Mouse (Mus musculus): ENCODE measurements around the gene Fgf12. TPM values are rescaled to one million over a fixed set of nuclear protein-coding genes. Genes with fewer than 3 reads are reported as not detected.

Fgf12 gene
- total and polyA plus RNA-seq, 2 experiments from 2014 or later: 5.2 to 44.8 TPM

- ATAC-seq (ENCODE audit: insufficient read depth, low read depth) (no peak), DNase-seq (ENCODE audit: low spot score) (no peak)
- 61% methylated on average over 3 of the region's 3 CpGs for WGBS
- no peak overlapping the region for H3K4me3 ChIP-seq (ENCODE audit: low read depth, low read length)
- no peak overlapping the region for H3K9ac ChIP-seq (replicated peaks; ENCODE audit: low read depth, low read length)
- H3K36me3 ChIP-seq (replicated peaks; ENCODE audit: control insufficient read depth, insufficient read depth, low read length): no peaks in the 10 kb centered on the region
- no peaks in the 10 kb centered on the region for H3K4me1 ChIP-seq (ENCODE audit: control insufficient read depth, insufficient read depth)
- no peaks in the 10 kb centered on the region for H3K9me3 ChIP-seq (replicated peaks; ENCODE audit: control insufficient read depth, low read length)
- H3K27ac ChIP-seq (ENCODE audit: low read depth): no peak overlapping the region
- no peaks in the 10 kb centered on the region for H3K27me3 ChIP-seq (ENCODE audit: control insufficient read depth, insufficient read depth, low read length)
- H3K4me2 ChIP-seq (ENCODE audit: low read depth, low read length): no peak overlapping the region
- TF ChIP-seq CTCF (IDR thresholded peaks at IDR 0.05; ENCODE audit: low read depth) (no peak), EP300 (IDR thresholded peaks at IDR 0.05; ENCODE audit: low read depth) (no peak)
These were observed 500.9 kb downstream of the Fgf12 start for GRCm38 (mm10) chr16:28251930-28252329.

DNA sequence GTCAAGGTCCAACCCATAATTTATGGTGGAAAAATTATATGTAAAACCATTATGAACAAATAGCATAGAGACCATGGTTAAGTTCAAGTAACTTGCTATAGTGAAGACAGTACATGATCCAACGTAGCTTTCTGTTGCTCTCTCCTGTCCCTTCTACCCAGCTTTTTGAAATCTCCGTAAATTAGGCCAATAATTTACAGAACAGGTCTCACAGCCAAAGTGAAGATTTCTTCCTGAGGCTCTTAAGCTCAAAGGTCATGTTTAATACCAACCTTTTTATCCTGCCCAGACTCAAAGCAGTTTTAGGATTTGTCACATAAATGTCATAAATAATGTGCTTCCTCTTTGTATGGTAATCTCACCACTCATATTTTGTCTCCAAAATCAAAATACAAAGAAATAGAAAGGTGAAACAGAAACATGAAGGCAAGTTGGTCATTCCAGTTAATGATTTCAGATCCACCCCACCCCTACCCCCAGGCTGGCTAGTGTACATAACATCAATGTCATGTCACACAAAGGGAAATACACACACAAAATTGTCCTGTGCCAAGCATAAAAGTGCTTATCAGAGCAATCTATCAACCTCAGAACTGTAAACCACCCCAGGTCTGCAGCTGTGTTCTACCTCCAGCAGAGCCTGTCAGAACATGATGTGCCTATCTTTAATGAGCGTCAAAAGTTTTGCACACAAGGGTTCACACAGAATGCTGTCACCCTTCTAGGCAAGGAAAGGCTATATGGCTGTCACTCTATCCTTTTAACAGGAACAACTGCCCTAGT, 509.8 kb downstream of the Fgf12 start:
- no peak overlapping the region for H3K4me3 ChIP-seq (ENCODE audit: low read depth, low read length)
- H3K4me2 ChIP-seq (ENCODE audit: low read depth, low read length): no peak overlapping the region
- no peaks in the 10 kb centered on the region for H3K9me3 ChIP-seq (replicated peaks; ENCODE audit: control insufficient read depth, low read length)
- no peaks in the 10 kb centered on the region for H3K27me3 ChIP-seq (ENCODE audit: control insufficient read depth, insufficient read depth, low read length)
- no peaks in the 10 kb centered on the region for H3K36me3 ChIP-seq (replicated peaks; ENCODE audit: control insufficient read depth, insufficient read depth, low read length)
- WGBS: 75% methylated on average over 3 of the region's 3 CpGs
- 0 out of 2 replicates have a peak, but pooled peaks cover under 1% of the 10 kb centered on the region for H3K4me1 ChIP-seq (ENCODE audit: control insufficient read depth, insufficient read depth)
- TF ChIP-seq EP300 (IDR thresholded peaks at IDR 0.05; ENCODE audit: low read depth): no peak
- TF ChIP-seq CTCF (IDR thresholded peaks at IDR 0.05; ENCODE audit: low read depth): no peak
- ATAC-seq (ENCODE audit: insufficient read depth, low read depth) (no peak), DNase-seq (ENCODE audit: low spot score) (no peak)
- H3K9ac ChIP-seq (replicated peaks; ENCODE audit: low read depth, low read length): no peak overlapping the region
- no peak overlapping the region for H3K27ac ChIP-seq (ENCODE audit: low read depth)

DNA sequence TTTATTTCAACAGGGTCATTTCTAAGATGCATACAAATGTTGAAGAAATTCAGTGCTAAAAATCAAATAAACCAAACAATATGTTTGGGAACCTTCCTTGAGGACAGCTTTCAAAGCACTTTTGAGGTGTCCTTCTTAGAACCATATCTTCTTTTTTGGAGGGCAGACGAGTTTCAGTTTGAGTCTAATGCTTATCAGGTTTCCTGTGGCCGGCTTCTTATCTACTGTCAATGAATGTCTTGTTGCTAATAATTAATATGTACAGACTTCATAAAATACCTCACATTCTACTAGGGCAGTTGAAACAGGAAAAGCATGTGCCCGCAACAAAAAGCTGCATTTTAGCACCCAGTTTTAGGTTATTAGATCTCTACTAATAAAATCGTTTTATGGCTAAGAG, 513.5 kb downstream of the Fgf12 start:
- ATAC-seq (ENCODE audit: insufficient read depth, low read depth) (no peak), DNase-seq (ENCODE audit: low spot score) (no peak)
- Histone ChIP-seq H3K36me3 (replicated peaks; ENCODE audit: control insufficient read depth, insufficient read depth, low read length) (no peaks in the 10 kb centered on the region), H3K4me3 (ENCODE audit: low read depth, low read length) (no peak overlapping the region), H3K27me3 (ENCODE audit: control insufficient read depth, insufficient read depth, low read length) (no peaks in the 10 kb centered on the region), H3K4me1 (ENCODE audit: control insufficient read depth, insufficient read depth) (0 out of 2 replicates have a peak, but pooled peaks cover 3% of the 10 kb centered on the region), H3K4me2 (ENCODE audit: low read depth, low read length) (no peak overlapping the region), H3K27ac (ENCODE audit: low read depth) (no peak overlapping the region), H3K9ac (replicated peaks; ENCODE audit: low read depth, low read length) (no peak overlapping the region), H3K9me3 (replicated peaks; ENCODE audit: control insufficient read depth, low read length) (no peaks in the 10 kb centered on the region)
- WGBS: 50% methylated on average over 4 of the region's 4 CpGs
- TF ChIP-seq CTCF (IDR thresholded peaks at IDR 0.05; ENCODE audit: low read depth) (no peak), EP300 (IDR thresholded peaks at IDR 0.05; ENCODE audit: low read depth) (no peak)

DNA sequence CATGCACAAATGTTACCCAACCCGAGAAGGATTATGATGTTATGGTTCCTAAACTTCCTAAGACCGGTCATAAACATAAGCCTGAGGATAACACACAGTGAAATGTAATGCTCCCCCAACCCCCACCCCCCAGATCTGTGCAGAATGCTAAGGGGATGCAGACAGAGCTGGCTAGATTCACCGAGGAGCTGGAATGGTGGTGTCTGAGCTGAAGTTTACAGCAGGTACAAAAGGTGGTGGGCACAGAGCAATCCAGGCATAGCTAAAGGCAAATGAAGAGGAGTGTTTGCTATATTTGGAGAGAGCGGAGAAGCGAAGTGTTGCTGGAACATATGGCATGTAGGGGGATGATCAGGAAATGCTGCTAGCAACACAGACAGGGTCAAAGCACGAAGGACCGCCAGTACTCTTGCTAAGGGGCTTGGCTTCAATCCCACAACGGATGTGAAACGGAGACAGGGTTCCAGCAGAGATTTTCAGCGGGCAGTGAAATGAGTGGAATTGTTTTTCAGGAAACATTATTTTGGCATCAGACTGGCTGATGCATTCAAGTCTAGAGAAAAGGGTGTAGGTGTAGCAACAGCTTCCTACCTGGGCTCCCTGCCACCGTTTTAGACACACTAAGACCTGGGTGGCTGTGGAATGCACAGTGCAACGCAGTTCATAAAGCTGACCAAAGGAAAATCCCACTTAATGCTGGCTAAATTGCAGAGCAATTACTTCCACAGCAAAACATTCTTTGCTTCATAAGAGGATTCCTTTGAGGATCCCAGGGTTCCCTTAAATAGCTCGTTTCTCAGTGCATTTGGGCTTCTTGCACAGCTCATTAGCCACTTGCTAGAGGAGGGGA, 514.6 kb downstream of the Fgf12 start:
- Histone ChIP-seq H3K9ac (replicated peaks; ENCODE audit: low read depth, low read length) (no peak overlapping the region), H3K27me3 (ENCODE audit: control insufficient read depth, insufficient read depth, low read length) (no peaks in the 10 kb centered on the region), H3K36me3 (replicated peaks; ENCODE audit: control insufficient read depth, insufficient read depth, low read length) (no peaks in the 10 kb centered on the region), H3K9me3 (replicated peaks; ENCODE audit: control insufficient read depth, low read length) (no peaks in the 10 kb centered on the region), H3K4me1 (ENCODE audit: control insufficient read depth, insufficient read depth) (0 out of 2 replicates have a peak, but pooled peaks cover 3% of the 10 kb centered on the region), H3K4me2 (ENCODE audit: low read depth, low read length) (0 out of 2 replicates have a peak overlapping the region, but pooled peaks have one; percentile 13), H3K27ac (ENCODE audit: low read depth) (no peak overlapping the region), H3K4me3 (ENCODE audit: low read depth, low read length) (no peak overlapping the region)
- TF ChIP-seq CTCF (IDR thresholded peaks at IDR 0.05; ENCODE audit: low read depth): no peak
- no peak for TF ChIP-seq EP300 (IDR thresholded peaks at IDR 0.05; ENCODE audit: low read depth)
- 42% methylated on average over 13 of the region's 13 CpGs for WGBS
- ATAC-seq (ENCODE audit: insufficient read depth, low read depth): no peak
- DNase-seq (ENCODE audit: low spot score): no peak

DNA sequence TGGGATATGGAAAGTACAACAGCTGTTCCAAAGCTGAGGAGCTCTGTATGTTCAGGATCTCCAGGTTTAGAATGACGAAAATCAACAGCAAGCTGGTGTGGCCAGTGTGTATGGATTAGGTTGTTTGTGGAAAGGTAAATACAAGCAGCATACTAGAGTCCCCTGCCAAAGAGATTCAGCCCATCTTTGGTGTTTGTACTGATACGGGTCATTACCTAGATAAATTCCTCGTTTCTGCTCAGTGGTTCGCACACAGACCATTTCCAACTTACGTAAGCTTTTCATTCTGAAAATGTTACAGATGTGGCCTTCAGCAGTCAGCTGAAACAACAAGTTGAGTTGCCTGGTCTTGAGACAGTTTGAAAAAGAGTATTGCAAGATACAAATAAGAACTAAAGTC, 536.9 kb downstream of the Fgf12 start:
- Histone ChIP-seq H3K4me2 (ENCODE audit: low read depth, low read length) (no peak overlapping the region), H3K36me3 (replicated peaks; ENCODE audit: control insufficient read depth, insufficient read depth, low read length) (no peaks in the 10 kb centered on the region), H3K9ac (replicated peaks; ENCODE audit: low read depth, low read length) (no peak overlapping the region), H3K9me3 (replicated peaks; ENCODE audit: control insufficient read depth, low read length) (no peaks in the 10 kb centered on the region), H3K4me1 (ENCODE audit: control insufficient read depth, insufficient read depth) (no peaks in the 10 kb centered on the region), H3K27me3 (ENCODE audit: control insufficient read depth, insufficient read depth, low read length) (no peaks in the 10 kb centered on the region), H3K4me3 (ENCODE audit: low read depth, low read length) (no peak overlapping the region), H3K27ac (ENCODE audit: low read depth) (no peak overlapping the region)
- TF ChIP-seq CTCF (IDR thresholded peaks at IDR 0.05; ENCODE audit: low read depth) (no peak), EP300 (IDR thresholded peaks at IDR 0.05; ENCODE audit: low read depth) (no peak)
- ATAC-seq (ENCODE audit: insufficient read depth, low read depth) (no peak), DNase-seq (ENCODE audit: low spot score) (no peak)
- WGBS: 87% methylated on average over 5 of the region's 5 CpGs
